Mouse (Mus musculus) brain, embryonic 14.5 days (tissue): ENCODE data around the gene Tnfsf14.

Experiments used
- CTCF ChIP-seq: fragments of 200-500 bp; IDR thresholded peaks from 2 replicates; pipeline ENCODE4 v1.5.1; 2012; ENCODE audit warnings: inconsistent platforms, mild to moderate bottlenecking, moderate library complexity, borderline replicate concordance; ENCODE audit not compliant: insufficient read depth, insufficient read length; ENCODE audit errors: extremely low read depth
- POLR2A ChIP-seq: fragments of 200-500 bp; IDR thresholded peaks from 2 replicates; pipeline ENCODE4 v1.6.1; 2012; ENCODE audit warnings: mild to moderate bottlenecking, inconsistent platforms, borderline replicate concordance; ENCODE audit not compliant: poor library complexity, insufficient read depth, insufficient read length, severe bottlenecking; ENCODE audit errors: extremely low read depth

GRCm38 (mm10) chr17:57232200-57232599 is 38.2 kb upstream of the Tnfsf14 start:
- TF ChIP-seq POLR2A (no peak), CTCF (no peak)
